7 mouse cellular contexts compared by ENCODE assay signal in genomic region chr19:42432191-42432590, GRCm38 (mm10). TPM values are rescaled to one million over a fixed set of nuclear protein-coding genes. Genes with fewer than 3 reads are reported as not detected.
DNase-seq lines count a peak whose midpoint lies in the region; ATAC-seq and TF ChIP-seq lines count a peak whose summit lies in the region.

No protein-coding gene starts in this region.

- H3K36me3 ChIP-seq in forebrain, postnatal 0 days (ENCODE audit: insufficient read depth), result no peaks in the 10 kb centered on the region
- no peaks in the 10 kb centered on the region for H3K36me3 ChIP-seq in midbrain, embryonic 15.5 days (replicated peaks)

- H3K27me3 ChIP-seq in forebrain, postnatal 0 days (ENCODE audit: insufficient read depth, low read length), result no peaks in the 10 kb centered on the region; the same call in 1 of the 2 replicates
- peaks cover 22% of the 10 kb centered on the region for H3K27me3 ChIP-seq in midbrain, embryonic 15.5 days (replicated peaks)

- peak overlapping the region; percentile 67 for H3K4me3 ChIP-seq in forebrain, postnatal 0 days (ENCODE audit: low read depth, low read length)
- H3K4me3 ChIP-seq in left cerebral cortex, adult 2 months, result peak overlapping the region; percentile 65
- peak overlapping the region; percentile 69 for H3K4me3 ChIP-seq in midbrain, embryonic 15.5 days

- peak; percentile 60 for ATAC-seq in forebrain, postnatal 0 days
- peak; percentile 74 for ATAC-seq in midbrain, embryonic 15.5 days (replicated peaks)

- H3K4me2 ChIP-seq in forebrain, postnatal 0 days (ENCODE audit: low read depth), result peak overlapping the region; percentile 85
- H3K4me2 ChIP-seq in midbrain, embryonic 15.5 days, result peak overlapping the region; percentile 85

- peak; percentile 8 for DNase-seq in thymus, postnatal 14 days
- DNase-seq in thymus, adult 18-20 months, result no peak
- peak; percentile 30 for DNase-seq in cerebellum, adult 9-10 months
- peak; percentile 61 for DNase-seq in forebrain, postnatal 0 days
- DNase-seq in left cerebral cortex, adult 2 months (ENCODE audit: extremely low spot score in 1 of 2, low spot score in 2 of 2), result peak; percentile 45 to 57
- peak; percentile 31 for DNase-seq in thymus, postnatal 4 days

- 0 out of 2 replicates have a peak, but pooled peaks have one; percentile 7 for TF ChIP-seq CTCF in forebrain, postnatal 0 days (IDR thresholded peaks at IDR 0.05; ENCODE audit: low read depth)
- TF ChIP-seq CTCF in left cerebral cortex, adult 2 months (IDR thresholded peaks at IDR 0.05), result no peak; the same call in 1 of the 2 replicates

- H3K9ac ChIP-seq in forebrain, postnatal 0 days, result peak overlapping the region; percentile 77
- peak overlapping the region; percentile 78 for H3K9ac ChIP-seq in midbrain, embryonic 15.5 days

- H3K27ac ChIP-seq in forebrain, postnatal 0 days (ENCODE audit: low read depth, low read length), result peak overlapping the region; percentile 85
- H3K27ac ChIP-seq in left cerebral cortex, adult 2 months, result peak overlapping the region; percentile 91
- H3K27ac ChIP-seq in midbrain, embryonic 15.5 days, result peak overlapping the region; percentile 88

- intact Hi-C loops in left cerebral cortex, adult 2 months (cut with DNase I), result loop anchor here (10.0 kb wide), 1 partner anchor 313 kb away; no protein-coding TSS in a partner anchor

- no peaks in the 10 kb centered on the region for H3K9me3 ChIP-seq in forebrain, postnatal 0 days (ENCODE audit: low read length)
- no peaks in the 10 kb centered on the region for H3K9me3 ChIP-seq in midbrain, embryonic 15.5 days

- H3K4me1 ChIP-seq in forebrain, postnatal 0 days (ENCODE audit: insufficient read depth), result no peaks in the 10 kb centered on the region; the same call in 1 of the 2 replicates
- H3K4me1 ChIP-seq in midbrain, embryonic 15.5 days, result peaks cover 21% of the 10 kb centered on the region; the same call in 1 of the 2 replicates

- WGBS in forebrain, postnatal 0 days, result under 1% methylated on average over 42 of the region's 44 CpGs
- 0% methylated on average over 42 of the region's 44 CpGs for WGBS in midbrain, embryonic 15.5 days

RNA-seq across cellular contexts. Expression of gene Crtac1, which starts 0.6 kb away (rescaled TPM):
- 14.6 and 16.6 TPM in 2 replicates for total RNA-seq in forebrain, postnatal 0 days (2014; rRNA removed)
- polyA plus RNA-seq in forebrain, postnatal 0 days (2015; fragmentation: Nextera tagmentation; extraction: Ambion mirVana), result 38.1 and 49.9 TPM in 2 replicates
- total RNA-seq in left cerebral cortex, adult 2 months (2021), result 10 to 100 TPM; 62.9 to 72.8 TPM
- 24.6 and 26.1 TPM in 2 replicates for polyA plus RNA-seq in midbrain, embryonic 15.5 days (2015; fragmentation: Nextera tagmentation; extraction: Ambion mirVana)

Comparison
In these comparisons a context has a peak if more than half of its experiments do, and no peak if none do; other contexts are left out.
1. DNase-seq: peak in thymus, postnatal 14 days (single experiment), cerebellum, adult 9-10 months (single experiment), forebrain, postnatal 0 days (single experiment), left cerebral cortex, adult 2 months (2 of 2) and thymus, postnatal 4 days (single experiment); none in thymus, adult 18-20 months (0 of 2).
2. Peak in every context shown above with its lines, with median percentiles within 50 percentile points of each other: H3K27ac ChIP-seq and H3K4me3 ChIP-seq.